Mouse (Mus musculus): ENCODE results near the gene Ube2d1. TPM values are rescaled to one million over a fixed set of nuclear protein-coding genes. Genes with fewer than 3 reads are reported as not detected.

The Ube2d1 gene
- total and polyA plus RNA-seq, 3 experiments: 0.11 TPM; not detected in 2

- Histone ChIP-seq H3K9me3 (replicated peaks) (no peaks in the 10 kb centered on the region), H3K36me3 (replicated peaks) (no peaks in the 10 kb centered on the region), H3K4me1 (ENCODE audit: insufficient read depth, low read depth, low read length) (no peaks in the 10 kb centered on the region), H3K27me3 (ENCODE audit: insufficient read depth, low read length) (0 out of 2 replicates have a peak, but pooled peaks cover 2% of the 10 kb centered on the region), H3K4me3 (ENCODE audit: low read depth, low read length) (no peak overlapping the region)
- DNase-seq (ENCODE audit: low spot score) (no peak), ATAC-seq (ENCODE audit: extremely low read depth, insufficient number of reproducible peaks, low FRiP score, poor library complexity, severe bottlenecking) (no peak)
- TF ChIP-seq CTCF (IDR thresholded peaks at IDR 0.05; ENCODE audit: low read depth, low read length) (no peak), TAL1 (conservative IDR thresholded peaks at IDR 0.05; ENCODE audit: low read depth, low read length) (no peak), GATA1 (IDR thresholded peaks at IDR 0.05; ENCODE audit: borderline replicate concordance, low read length) (no peak), POLR2AphosphoS5 (IDR thresholded peaks at IDR 0.05; ENCODE audit: insufficient replicate concordance, low read depth, low read length) (no peak), GATA2 (IDR thresholded peaks at IDR 0.05; ENCODE audit: borderline replicate concordance, low read depth, low read length) (no peak)
Observed at GRCm38 (mm10) chr10:71316497-71316896, 31.4 kb upstream of the Ube2d1 start.

GRCm38 (mm10) chr10:71316056-71316455, 31.0 kb upstream of the Ube2d1 start:
- no peak for DNase-seq (ENCODE audit: low spot score)
- 0 out of 2 replicates have a peak, but pooled peaks cover 2% of the 10 kb centered on the region for H3K27me3 ChIP-seq (ENCODE audit: insufficient read depth, low read length)
- no peak for ATAC-seq (ENCODE audit: extremely low read depth, insufficient number of reproducible peaks, low FRiP score, poor library complexity, severe bottlenecking)

DNA sequence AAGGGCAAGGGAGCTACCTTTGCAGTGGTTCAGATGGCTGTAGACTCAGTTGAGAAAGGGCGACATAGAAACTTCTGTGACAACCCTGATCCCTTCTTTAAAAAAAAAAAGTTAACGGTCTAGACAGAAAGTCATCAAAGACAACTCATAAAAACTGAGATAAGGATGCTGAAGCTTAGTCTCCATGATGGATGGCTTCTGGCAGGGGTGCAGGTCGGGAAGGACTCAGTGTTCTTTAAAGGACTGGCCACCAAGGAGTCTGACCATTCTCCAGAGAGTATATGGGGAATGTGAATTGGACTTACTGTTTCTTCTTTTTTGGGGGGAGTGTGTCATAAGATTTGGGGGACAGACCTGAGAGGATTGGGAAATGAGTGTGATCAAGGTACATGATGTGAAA, 29.5 kb upstream of the Ube2d1 start:
- Histone ChIP-seq H3K9me3 (replicated peaks) (no peaks in the 10 kb centered on the region), H3K4me1 (ENCODE audit: insufficient read depth, low read depth, low read length) (no peaks in the 10 kb centered on the region), H3K27me3 (ENCODE audit: insufficient read depth, low read length) (0 out of 2 replicates have a peak, but pooled peaks cover 2% of the 10 kb centered on the region), H3K36me3 (replicated peaks) (no peaks in the 10 kb centered on the region), H3K4me3 (ENCODE audit: low read depth, low read length) (no peak overlapping the region)
- TF ChIP-seq GATA2 (IDR thresholded peaks at IDR 0.05; ENCODE audit: borderline replicate concordance, low read depth, low read length) (no peak), CTCF (IDR thresholded peaks at IDR 0.05; ENCODE audit: low read depth, low read length) (no peak), TAL1 (conservative IDR thresholded peaks at IDR 0.05; ENCODE audit: low read depth, low read length) (no peak), POLR2AphosphoS5 (IDR thresholded peaks at IDR 0.05; ENCODE audit: insufficient replicate concordance, low read depth, low read length) (no peak), GATA1 (IDR thresholded peaks at IDR 0.05; ENCODE audit: borderline replicate concordance, low read length) (no peak)
- ATAC-seq (ENCODE audit: extremely low read depth, insufficient number of reproducible peaks, low FRiP score, poor library complexity, severe bottlenecking) (no peak), DNase-seq (ENCODE audit: low spot score) (no peak)

More at GRCm38 (mm10) chr10:71316056-71316455, 31.0 kb upstream of the Ube2d1 start:
- H3K4me1 ChIP-seq (ENCODE audit: insufficient read depth, low read depth, low read length): no peaks in the 10 kb centered on the region
- no peaks in the 10 kb centered on the region for H3K36me3 ChIP-seq (replicated peaks)
- H3K9me3 ChIP-seq (replicated peaks): no peaks in the 10 kb centered on the region
- no peak for TF ChIP-seq POLR2AphosphoS5 (IDR thresholded peaks at IDR 0.05; ENCODE audit: insufficient replicate concordance, low read depth, low read length)
- no peak for TF ChIP-seq CTCF (IDR thresholded peaks at IDR 0.05; ENCODE audit: low read depth, low read length)
- TF ChIP-seq GATA2 (IDR thresholded peaks at IDR 0.05; ENCODE audit: borderline replicate concordance, low read depth, low read length): no peak
- no peak for TF ChIP-seq TAL1 (conservative IDR thresholded peaks at IDR 0.05; ENCODE audit: low read depth, low read length)
- no peak for TF ChIP-seq GATA1 (IDR thresholded peaks at IDR 0.05; ENCODE audit: borderline replicate concordance, low read length)
- no peak overlapping the region for H3K4me3 ChIP-seq (ENCODE audit: low read depth, low read length)

GRCm38 (mm10) chr10:71310288-71310687, 25.2 kb upstream of the Ube2d1 start:
- H3K27me3 ChIP-seq (ENCODE audit: insufficient read depth, low read length): 0 out of 2 replicates have a peak, but pooled peaks cover 2% of the 10 kb centered on the region

GRCm38 (mm10) chr10:71308199-71308598, 23.1 kb upstream of the Ube2d1 start:
- Histone ChIP-seq H3K9me3 (replicated peaks) (no peaks in the 10 kb centered on the region), H3K36me3 (replicated peaks) (no peaks in the 10 kb centered on the region), H3K4me3 (ENCODE audit: low read depth, low read length) (no peak overlapping the region), H3K27me3 (ENCODE audit: insufficient read depth, low read length) (no peaks in the 10 kb centered on the region), H3K4me1 (ENCODE audit: insufficient read depth, low read depth, low read length) (no peaks in the 10 kb centered on the region; the same call in 1 of the 2 replicates)
- TF ChIP-seq GATA1 (IDR thresholded peaks at IDR 0.05; ENCODE audit: borderline replicate concordance, low read length) (no peak), GATA2 (IDR thresholded peaks at IDR 0.05; ENCODE audit: borderline replicate concordance, low read depth, low read length) (no peak), POLR2AphosphoS5 (IDR thresholded peaks at IDR 0.05; ENCODE audit: insufficient replicate concordance, low read depth, low read length) (no peak), TAL1 (conservative IDR thresholded peaks at IDR 0.05; ENCODE audit: low read depth, low read length) (no peak), CTCF (IDR thresholded peaks at IDR 0.05; ENCODE audit: low read depth, low read length) (no peak)
- ATAC-seq (ENCODE audit: extremely low read depth, insufficient number of reproducible peaks, low FRiP score, poor library complexity, severe bottlenecking) (no peak), DNase-seq (ENCODE audit: low spot score) (no peak)

More at GRCm38 (mm10) chr10:71310288-71310687, 25.2 kb upstream of the Ube2d1 start:
- Histone ChIP-seq H3K4me1 (ENCODE audit: insufficient read depth, low read depth, low read length) (no peaks in the 10 kb centered on the region; the same call in 1 of the 2 replicates), H3K36me3 (replicated peaks) (no peaks in the 10 kb centered on the region), H3K4me3 (ENCODE audit: low read depth, low read length) (no peak overlapping the region), H3K9me3 (replicated peaks) (no peaks in the 10 kb centered on the region)
- DNase-seq (ENCODE audit: low spot score) (no peak), ATAC-seq (ENCODE audit: extremely low read depth, insufficient number of reproducible peaks, low FRiP score, poor library complexity, severe bottlenecking) (no peak)
- TF ChIP-seq TAL1 (conservative IDR thresholded peaks at IDR 0.05; ENCODE audit: low read depth, low read length) (no peak), POLR2AphosphoS5 (IDR thresholded peaks at IDR 0.05; ENCODE audit: insufficient replicate concordance, low read depth, low read length) (no peak), GATA2 (IDR thresholded peaks at IDR 0.05; ENCODE audit: borderline replicate concordance, low read depth, low read length) (no peak), CTCF (IDR thresholded peaks at IDR 0.05; ENCODE audit: low read depth, low read length) (no peak), GATA1 (IDR thresholded peaks at IDR 0.05; ENCODE audit: borderline replicate concordance, low read length) (no peak)

GRCm38 (mm10) chr10:71306759-71307158, 21.7 kb upstream of the Ube2d1 start:
- no peaks in the 10 kb centered on the region for H3K36me3 ChIP-seq (replicated peaks)
- H3K4me3 ChIP-seq (ENCODE audit: low read depth, low read length): no peak overlapping the region
- no peak for ATAC-seq (ENCODE audit: extremely low read depth, insufficient number of reproducible peaks, low FRiP score, poor library complexity, severe bottlenecking)
- H3K9me3 ChIP-seq (replicated peaks): no peaks in the 10 kb centered on the region
- H3K4me1 ChIP-seq (ENCODE audit: insufficient read depth, low read depth, low read length): no peaks in the 10 kb centered on the region; the same call in 1 of the 2 replicates
- no peak for TF ChIP-seq GATA1 (IDR thresholded peaks at IDR 0.05; ENCODE audit: borderline replicate concordance, low read length)
- no peaks in the 10 kb centered on the region for H3K27me3 ChIP-seq (ENCODE audit: insufficient read depth, low read length)
- DNase-seq (ENCODE audit: low spot score): no peak
